Mouse (Mus musculus) cerebellum, postnatal 10 days (tissue): ENCODE data around the gene Hmbs.
"Not testable (repeated sequence)": the region's sequence is repeated elsewhere in the genome, so short reads cannot be mapped to it uniquely, and the experiment has no call there.

ENCODE experiments used
- DNase-seq, 2 experiments: peaks; one replicate each; pipeline ENCODE4 v3.0.0; 2021; ENCODE audit warnings: mixed read lengths in 2 of 2

Hmbs gene

DNA sequence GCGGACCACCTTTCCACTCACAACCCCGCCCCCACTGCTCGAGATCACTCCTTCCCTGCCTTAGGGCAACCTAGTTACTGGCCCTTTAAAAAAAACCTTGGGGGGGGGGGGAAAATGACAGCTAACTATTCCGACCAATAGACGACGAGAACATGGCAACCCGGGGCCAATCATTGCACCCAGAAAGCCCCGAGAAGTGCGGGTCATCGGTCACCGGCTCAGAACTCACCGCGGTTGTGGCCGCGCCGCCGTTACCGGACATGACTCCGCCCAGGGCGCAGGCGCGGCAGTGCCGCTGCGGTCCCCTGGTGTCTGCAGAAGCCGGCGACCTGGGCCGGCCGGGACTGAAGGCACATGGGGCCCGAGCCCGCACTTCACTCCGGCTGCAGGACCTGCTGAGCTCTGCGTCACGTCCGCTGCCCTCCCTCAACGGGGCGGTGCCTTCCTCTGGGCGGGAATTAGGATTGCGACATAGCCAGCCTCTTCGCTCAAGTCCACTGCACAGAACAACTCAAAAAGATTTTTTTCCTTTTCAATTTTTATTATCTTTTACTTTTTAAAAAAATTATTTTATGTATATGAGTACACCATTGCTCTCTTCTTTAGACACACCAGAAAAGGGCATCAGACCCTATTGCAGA, at the start of gene Hmbs:
Gene Hmbs (minus strand): TSS at position 448 of the 641 bp plus-strand sequence.
- peak; percentile 92 to 93 for DNase-seq

DNA sequence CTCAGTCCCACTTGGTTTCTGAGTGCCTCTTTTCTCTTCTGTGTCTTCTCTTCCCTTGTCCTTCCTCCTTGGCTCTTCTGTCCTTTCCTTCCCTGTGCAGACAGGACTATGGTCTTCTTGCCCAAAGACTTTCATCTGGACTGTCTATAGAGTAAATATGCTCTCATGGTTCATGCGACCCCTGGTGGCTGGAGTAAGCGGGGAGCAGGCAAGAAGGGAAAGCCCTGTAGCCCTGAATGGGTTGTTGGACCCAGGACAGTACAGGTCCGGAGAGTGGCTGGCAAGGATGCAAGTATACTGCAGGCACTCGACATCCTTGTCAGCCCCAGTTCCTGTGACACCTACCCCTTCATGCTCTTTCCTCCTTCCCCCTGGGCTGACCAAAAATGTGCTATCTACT, 47.4 kb upstream of the Hmbs start:
- DNase-seq, result peak; percentile 89 to 90

DNA sequence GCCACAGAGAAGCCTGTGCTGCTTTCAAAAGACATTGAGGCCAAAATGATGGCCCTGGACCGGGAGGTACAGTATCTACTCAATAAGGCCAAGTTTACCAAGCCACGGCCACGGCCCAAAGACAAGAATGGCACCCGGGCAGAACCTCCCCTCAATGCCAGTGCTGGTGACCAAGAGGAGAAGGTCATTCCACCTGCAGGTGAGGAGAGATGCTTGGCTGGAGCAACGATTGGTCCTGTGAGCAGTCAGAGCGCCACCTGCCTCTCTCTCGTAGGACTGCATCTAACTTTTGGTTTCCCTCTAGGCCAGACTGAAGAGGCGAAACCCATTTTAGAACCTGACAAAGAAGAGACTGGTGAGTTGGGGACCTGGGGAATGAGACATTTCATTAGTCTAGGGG, 45.2 kb upstream of the Hmbs start:
- DNase-seq, result peak; percentile 76 to 78

DNA sequence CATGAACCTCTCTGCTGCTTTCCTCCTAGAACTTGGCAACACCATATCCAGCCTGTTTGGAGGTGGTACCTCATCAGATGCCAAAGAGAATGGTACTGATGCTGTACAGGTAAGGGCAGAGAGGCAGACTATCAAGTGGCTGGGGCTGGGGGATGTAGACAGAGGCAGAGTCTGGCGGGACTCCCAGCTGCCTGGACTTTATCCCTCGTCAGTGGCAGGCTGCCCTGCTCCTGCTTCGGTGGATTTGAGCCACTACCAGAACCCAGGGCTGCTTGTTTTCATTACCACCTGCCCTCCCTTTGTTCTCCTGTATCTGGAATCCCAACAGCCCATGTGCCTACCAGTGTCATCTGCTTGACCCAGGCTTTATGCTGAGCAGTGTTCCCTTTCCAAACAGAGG, 43.2 kb upstream of the Hmbs start:
- no peak for DNase-seq

DNA sequence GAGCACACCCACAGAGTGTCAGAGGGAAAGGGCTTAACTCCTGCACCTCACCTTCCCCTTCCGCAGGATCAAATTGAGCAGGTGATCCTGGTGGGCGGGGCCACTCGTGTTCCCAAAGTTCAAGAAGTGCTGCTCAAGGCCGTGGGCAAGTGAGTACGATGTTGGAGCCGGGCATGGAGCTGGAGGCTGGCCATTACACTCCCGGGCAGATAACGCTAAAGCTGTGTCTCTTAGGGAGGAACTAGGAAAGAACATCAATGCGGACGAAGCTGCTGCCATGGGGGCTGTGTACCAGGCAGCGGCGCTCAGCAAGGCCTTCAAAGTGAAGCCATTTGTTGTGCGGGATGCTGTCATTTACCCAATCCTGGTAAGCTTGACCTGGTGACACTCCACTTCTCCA, 40.6 kb upstream of the Hmbs start:
- DNase-seq, result no peak

DNA sequence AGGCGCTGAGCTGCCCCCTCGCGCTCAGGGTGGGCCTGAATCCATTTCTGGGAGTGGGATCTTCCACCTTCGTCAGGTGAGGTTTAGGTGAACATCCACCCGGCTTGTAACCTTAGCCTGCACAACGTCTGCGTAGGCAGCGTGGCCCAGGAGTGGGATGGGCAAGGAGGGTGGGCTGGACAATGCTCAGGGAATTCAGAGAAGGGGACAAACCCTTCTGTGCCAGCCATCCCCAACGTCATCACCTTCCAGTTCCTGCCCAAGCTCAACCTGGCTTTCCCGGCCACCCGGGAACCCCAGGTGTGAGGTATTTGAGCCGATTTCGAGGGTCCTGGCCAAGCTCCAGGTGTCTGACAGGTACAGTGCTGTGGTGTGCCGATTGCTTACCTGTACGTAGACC, 35.8 kb upstream of the Hmbs start:
- DNase-seq, result peak; percentile 53 to 54

GRCm38 (mm10) chr9:44379054-44379834, 35.2 kb upstream of the Hmbs start, which contains the start of gene Hyou1:
Gene Hyou1 (plus strand): TSS chr9:44379490.
- DNase-seq, result peak; percentile 100

DNA sequence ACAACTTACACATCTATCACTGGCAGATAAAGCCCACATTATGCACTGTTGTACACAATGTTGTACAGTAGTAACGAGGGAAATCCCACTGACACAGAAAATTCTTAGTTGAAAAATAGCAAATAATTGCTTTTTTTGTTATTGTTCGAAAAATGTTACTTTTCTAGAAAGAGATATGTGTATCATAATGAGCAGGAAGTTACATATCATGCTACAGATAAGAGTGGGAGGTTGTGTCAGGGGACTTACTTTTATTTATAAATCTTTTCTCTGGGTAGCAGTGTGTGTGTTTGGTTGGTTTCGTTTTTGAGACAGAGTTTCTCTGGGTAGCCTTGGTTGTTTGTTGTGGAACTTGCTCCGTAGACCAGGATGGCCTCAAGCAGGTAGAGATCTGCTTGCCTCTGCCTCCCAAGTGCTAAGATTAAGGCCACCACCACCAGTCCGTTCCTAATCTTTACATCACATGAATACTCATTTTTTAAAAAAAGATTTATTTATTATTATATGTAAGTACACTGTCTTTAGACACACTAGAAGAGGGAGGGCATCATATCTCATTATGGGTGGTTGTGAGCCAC, 34.2 kb upstream of the Hmbs start:
- no peak for DNase-seq

- not testable (repeated sequence) for DNase-seq
Observed at GRCm38 (mm10) chr9:44377335-44377734, 33.3 kb upstream of the Hmbs start.

DNA sequence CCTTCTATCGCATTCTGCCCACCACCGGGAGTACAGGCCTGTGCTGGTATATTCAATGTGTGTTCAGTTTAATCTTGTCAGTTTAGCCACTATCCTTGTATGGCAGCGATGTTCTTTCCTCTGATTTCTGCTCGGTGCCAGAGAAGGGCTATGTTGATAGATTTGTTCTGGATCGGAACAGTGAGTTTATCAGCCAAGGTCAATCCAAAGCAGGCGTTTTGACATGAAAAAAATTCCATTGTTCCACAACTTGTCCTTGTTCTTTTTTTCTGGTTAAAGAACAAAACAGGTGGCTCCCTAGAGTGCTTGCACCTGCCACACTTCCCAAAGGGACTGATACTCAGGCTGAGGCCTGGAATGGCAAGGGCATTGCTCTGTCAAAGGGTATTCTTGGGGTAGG, 32.1 kb upstream of the Hmbs start:
- no peak for DNase-seq

DNA sequence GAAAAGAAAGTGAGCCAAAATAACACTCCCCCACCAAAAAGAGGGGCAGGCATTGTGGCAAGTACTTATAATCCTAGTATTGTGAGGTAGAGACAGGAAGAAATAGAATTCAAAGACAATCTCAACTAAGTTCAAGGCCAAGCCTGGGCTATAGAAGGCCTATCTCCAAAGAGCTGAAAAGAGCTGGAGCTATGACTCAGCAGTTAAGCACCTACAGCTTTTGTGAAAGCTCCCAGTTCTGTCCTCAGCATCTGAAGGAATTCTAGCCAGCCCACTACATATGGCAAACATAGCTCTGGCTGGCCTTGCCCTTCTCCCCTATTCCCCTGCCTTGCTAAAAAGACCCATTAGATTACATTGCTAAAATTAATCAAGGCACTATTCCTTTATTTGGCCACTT, 29.4 kb upstream of the Hmbs start:
- no peak for DNase-seq

GRCm38 (mm10) chr9:44364480-44364879, 20.5 kb upstream of the Hmbs start:
- peak; percentile 26 to 33 for DNase-seq

- DNase-seq, result not testable (repeated sequence)
Observed at GRCm38 (mm10) chr9:44361931-44362330, 17.9 kb upstream of the Hmbs start.

DNA sequence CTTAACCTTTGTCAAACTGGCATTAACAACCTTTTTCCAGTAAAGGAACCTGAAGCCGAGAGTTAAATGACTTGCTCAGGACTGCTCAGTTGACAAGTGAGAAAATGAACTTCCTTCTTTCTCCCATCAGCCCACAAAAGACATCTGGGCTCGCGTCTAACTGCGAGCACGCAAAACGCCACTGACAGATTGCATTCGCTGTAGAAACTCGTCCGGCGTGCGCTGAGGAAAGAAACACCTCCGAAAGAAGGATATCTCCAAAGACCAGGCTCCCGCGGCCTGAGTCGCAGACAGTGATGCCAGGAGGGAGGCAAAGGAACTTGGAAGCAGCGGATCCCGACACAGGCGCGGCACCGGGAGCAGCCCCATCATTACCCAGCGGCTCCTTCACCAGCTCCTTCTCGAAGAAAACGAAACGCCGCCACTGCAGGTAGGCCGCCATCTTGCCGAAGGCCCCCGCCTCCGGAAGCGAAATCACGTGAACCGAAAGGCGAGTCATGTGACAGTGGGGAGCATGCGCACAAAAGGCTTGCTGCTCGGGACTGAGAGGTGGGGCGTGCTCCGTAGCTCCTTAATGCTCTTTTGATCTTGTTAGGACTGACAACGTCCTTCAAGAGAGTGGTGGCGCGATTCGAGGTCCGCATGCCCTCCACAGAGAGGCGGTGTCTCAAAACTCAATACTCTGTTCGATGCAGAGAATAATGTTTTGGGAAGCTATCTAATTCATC, 17.3 kb upstream of the Hmbs start, which contains the start of gene Vps11:
Gene Vps11 (minus strand): TSS at position 481 of the 728 bp plus-strand sequence.
- peak; percentile 98 for DNase-seq

GRCm38 (mm10) chr9:44357207-44357606, 13.2 kb upstream of the Hmbs start:
- peak; percentile 53 to 61 for DNase-seq

- DNase-seq, result no peak
Observed at GRCm38 (mm10) chr9:44353142-44353541, 9.1 kb upstream of the Hmbs start.

- no peak for DNase-seq
Observed at GRCm38 (mm10) chr9:44352337-44352736, 8.3 kb upstream of the Hmbs start.

GRCm38 (mm10) chr9:44351396-44351795, 7.4 kb upstream of the Hmbs start:
- no peak for DNase-seq

- no peak for DNase-seq
Observed at GRCm38 (mm10) chr9:44348546-44348945, 4.5 kb upstream of the Hmbs start.

DNA sequence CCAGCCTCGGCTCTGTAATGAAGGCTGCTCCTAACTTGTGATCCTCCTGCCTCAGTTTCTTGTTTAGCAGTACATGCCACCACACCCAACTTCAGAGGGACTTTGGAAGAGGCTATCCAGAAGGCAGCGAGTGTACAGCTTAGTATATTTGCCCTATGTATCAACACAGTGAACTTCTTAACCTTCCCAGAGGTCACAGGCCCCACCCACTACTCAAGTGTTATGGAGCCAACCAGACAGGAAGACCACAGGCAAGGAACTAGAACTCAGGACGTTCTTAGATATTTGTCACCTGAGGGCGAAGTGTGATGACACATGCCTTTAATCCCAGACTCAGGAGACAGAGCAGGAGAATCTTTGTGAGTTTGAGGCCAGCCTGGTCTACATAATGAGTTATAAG, 3.6 kb upstream of the Hmbs start:
- no peak for DNase-seq

GRCm38 (mm10) chr9:44347166-44347565, 3.1 kb upstream of the Hmbs start:
- no peak for DNase-seq

DNA sequence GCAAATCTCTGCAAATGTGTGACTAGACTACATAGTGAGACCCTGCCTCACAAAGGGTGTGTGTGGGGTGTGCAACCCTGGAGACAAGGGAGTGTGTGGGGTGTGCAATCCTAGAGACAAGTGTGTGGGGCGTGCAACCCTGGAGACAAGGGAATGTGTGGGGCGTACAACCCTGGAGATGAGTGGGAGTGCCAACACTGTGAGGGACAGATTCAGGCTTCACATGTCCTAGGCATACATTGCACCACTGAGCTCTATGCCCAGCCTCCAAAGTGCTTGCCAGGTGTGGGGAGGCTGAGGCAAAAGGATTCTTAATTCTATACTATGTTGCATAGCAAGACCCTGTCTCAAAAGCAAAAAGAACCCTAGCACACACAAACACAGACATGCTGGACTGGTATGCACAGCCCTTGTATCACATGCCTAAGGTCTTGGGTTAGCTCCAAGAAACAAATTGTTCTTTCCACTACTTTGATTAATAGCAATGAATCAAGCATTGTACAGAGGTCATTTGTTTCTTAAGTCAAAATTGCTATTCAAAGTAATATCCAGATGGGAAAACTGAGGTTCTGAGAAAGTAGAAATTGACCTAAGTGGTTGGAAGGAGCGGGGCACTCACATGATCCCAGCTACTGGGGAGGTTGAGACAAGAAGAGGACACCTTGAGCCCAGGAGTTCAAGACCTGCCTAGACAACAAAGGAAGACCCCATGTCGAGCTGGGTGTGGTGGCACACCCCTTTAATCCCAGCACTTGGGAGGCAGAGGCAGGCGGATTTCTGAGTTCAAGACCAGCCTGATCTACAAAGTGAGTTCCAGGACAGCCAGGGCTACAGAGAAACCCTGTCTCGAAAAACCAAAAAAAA, 1.8 kb upstream of the Hmbs start:
- no peak for DNase-seq
